Mouse (Mus musculus) kidney, embryonic 14.5 days (tissue): ENCODE measurements around the gene Dda1. TPM values are rescaled to one million over a fixed set of nuclear protein-coding genes. Genes with fewer than 3 reads are reported as not detected.

ENCODE experiments used
- polyA plus RNA-seq: library from polyadenylated mRNA; unstranded; fragments of >200 nt; fragmentation: Nextera tagmentation; extraction: Ambion mirVana; gene quantifications from 2 replicates; pipeline ENCODE4 v1.2.1, GENCODE M21; 2014

Dda1 gene
- polyA plus RNA-seq, 1 experiment from 2014 or later: 113 TPM

Other genes starting within 250 kb of the Dda1 start
- gene Myo9b, start 196.5 kb upstream of the Dda1 start, polyA plus RNA-seq: 14.6 and 23.7 TPM in 2 replicates
- 53.3 and 55.5 TPM in 2 replicates for gene Haus8, start 196.3 kb upstream of the Dda1 start, polyA plus RNA-seq
- gene Use1, start 102.4 kb upstream of the Dda1 start, polyA plus RNA-seq: 112 and 115 TPM in 2 replicates
- gene Ocel1, start 97.9 kb upstream of the Dda1 start, polyA plus RNA-seq: 4.6 and 5.2 TPM in 2 replicates
- gene Nr2f6, start 87.2 kb upstream of the Dda1 start, polyA plus RNA-seq: 134 and 149 TPM in 2 replicates
- 10.4 and 12.3 TPM in 2 replicates for gene Ushbp1, start 73.4 kb upstream of the Dda1 start, polyA plus RNA-seq
- 107 and 125 TPM in 2 replicates for gene Babam1, start 72.3 kb upstream of the Dda1 start, polyA plus RNA-seq
- 28.5 and 38.2 TPM in 2 replicates for gene Ankle1, start 63.2 kb upstream of the Dda1 start, polyA plus RNA-seq
- gene Abhd8, start 5.5 kb upstream of the Dda1 start, polyA plus RNA-seq: 26.5 and 32.5 TPM in 2 replicates
- gene Mrpl34, start 4.2 kb upstream of the Dda1 start, polyA plus RNA-seq: 178 and 192 TPM in 2 replicates
- gene Ano8, start 16.8 kb downstream of the Dda1 start, polyA plus RNA-seq: 2.9 and 3.4 TPM in 2 replicates
- gene Gtpbp3, start 18.9 kb downstream of the Dda1 start, polyA plus RNA-seq: 6.6 and 8.4 TPM in 2 replicates
- gene Plvap, start 42.6 kb downstream of the Dda1 start, polyA plus RNA-seq: 117 and 123 TPM in 2 replicates
- 0.27 and 0.34 TPM in 2 replicates for gene Ccdc194, start 56.5 kb downstream of the Dda1 start, polyA plus RNA-seq
- 8.6 and 17.1 TPM in 2 replicates for gene Bst2, start 68.3 kb downstream of the Dda1 start, polyA plus RNA-seq
- gene Mvb12a, start 73.7 kb downstream of the Dda1 start, polyA plus RNA-seq: 98.7 and 111 TPM in 2 replicates
- gene Tmem221, start 89.7 kb downstream of the Dda1 start, polyA plus RNA-seq: 8.2 and 11.2 TPM in 2 replicates
- 0.16 and 0.27 TPM in 2 replicates for gene Nxnl1, start 97.4 kb downstream of the Dda1 start, polyA plus RNA-seq
- 26.5 and 30.9 TPM in 2 replicates for gene Slc27a1, start 99.7 kb downstream of the Dda1 start, polyA plus RNA-seq
- 283 and 289 TPM in 2 replicates for gene Pgls, start 123.0 kb downstream of the Dda1 start, polyA plus RNA-seq
- 2.7 and 3.4 TPM in 2 replicates for gene Fam129c, start 128.4 kb downstream of the Dda1 start, polyA plus RNA-seq
- gene Colgalt1, start 141.8 kb downstream of the Dda1 start, polyA plus RNA-seq: 61.4 and 76.8 TPM in 2 replicates
- 0.50 and 0.53 TPM in 2 replicates for gene Unc13a, start 202.6 kb downstream of the Dda1 start, polyA plus RNA-seq
- 3.0 and 5.2 TPM in 2 replicates for gene Jak3, start 207.1 kb downstream of the Dda1 start, polyA plus RNA-seq
- 1.2 TPM in 1 of 2 replicates, not detected in the other for gene Insl3, start 220.0 kb downstream of the Dda1 start, polyA plus RNA-seq
- 1.1 and 1.6 TPM in 2 replicates for gene B3gnt3, start 232.6 kb downstream of the Dda1 start, polyA plus RNA-seq